Mouse (Mus musculus) forebrain, embryonic 16.5 days (tissue): Measurements from ENCODE around the gene Ccdc130. TPM values are rescaled to one million over a fixed set of nuclear protein-coding genes. Genes with fewer than 3 reads are reported as not detected.
A peak's percentile ranks its signal among the peaks of the same experiment; 100 is the strongest.

ENCODE experiments used
- ATAC-seq: fragments of 200-750 bp; cut with Nextera tagmentation; 2 replicates; pipeline ENCODE4 v1.8.0; 2017; ENCODE audit warnings: mild to moderate bottlenecking, moderate library complexity
- H3K27ac ChIP-seq: fragments of 300-500 bp; sonication (generic); 2 replicates; pipeline ENCODE4 v1.5.1; 2014; ENCODE audit warnings: low read length, control low read depth
- H3K27me3 ChIP-seq: fragments of 300-500 bp; sonication (generic); replicated peaks from 2 replicates; pipeline ENCODE4 v1.6.1; 2014; ENCODE audit warnings: low read length; ENCODE audit not compliant: control insufficient read depth, insufficient read depth
- H3K36me3 ChIP-seq: fragments of 300-500 bp; sonication (generic); 2 replicates; pipeline ENCODE4 v1.6.1; 2014; ENCODE audit not compliant: control insufficient read depth, insufficient read depth
- H3K4me1 ChIP-seq: fragments of 300-500 bp; sonication (generic); replicated peaks from 2 replicates; pipeline ENCODE4 v1.6.1; 2014; ENCODE audit warnings: low read length; ENCODE audit not compliant: control insufficient read depth, insufficient read depth
- H3K4me2 ChIP-seq: fragments of 300-500 bp; sonication (generic); 2 replicates; pipeline ENCODE4 v1.6.1; 2014; ENCODE audit warnings: mild to moderate bottlenecking, low read length, control low read depth
- H3K4me3 ChIP-seq: fragments of 300-500 bp; sonication (generic); replicated peaks from 2 replicates; pipeline ENCODE4 v1.5.1; 2014; ENCODE audit warnings: mild to moderate bottlenecking, low read length, control low read depth
- H3K9ac ChIP-seq: fragments of 300-500 bp; sonication (generic); replicated peaks from 2 replicates; pipeline ENCODE4 v1.6.1; 2014; ENCODE audit warnings: low read depth, low read length, control low read depth
- H3K9me3 ChIP-seq: fragments of 300-500 bp; sonication (generic); 2 replicates; pipeline ENCODE4 v1.6.1; 2016; ENCODE audit warnings: low read length; ENCODE audit not compliant: control insufficient read depth
- WGBS: fragments of 180-500 bp; shearing (Covaris S2); extraction: QIAGEN DNeasy Blood & Tissue Kit; methylation state at CpG from one replicate; pipeline ENCODE4 v1.1.7; 2014; 5-methylcytosine and 5-hydroxymethylcytosine counted together
- polyA plus RNA-seq: library from polyadenylated mRNA; unstranded; fragments of >200 nt; fragmentation: Nextera tagmentation; extraction: Ambion mirVana; gene quantifications from 2 replicates; pipeline ENCODE4 v1.2.1, GENCODE M21; 2015

The Ccdc130 gene
- polyA plus RNA-seq, 1 experiment from 2014 or later, result 31.0 TPM

DNA sequence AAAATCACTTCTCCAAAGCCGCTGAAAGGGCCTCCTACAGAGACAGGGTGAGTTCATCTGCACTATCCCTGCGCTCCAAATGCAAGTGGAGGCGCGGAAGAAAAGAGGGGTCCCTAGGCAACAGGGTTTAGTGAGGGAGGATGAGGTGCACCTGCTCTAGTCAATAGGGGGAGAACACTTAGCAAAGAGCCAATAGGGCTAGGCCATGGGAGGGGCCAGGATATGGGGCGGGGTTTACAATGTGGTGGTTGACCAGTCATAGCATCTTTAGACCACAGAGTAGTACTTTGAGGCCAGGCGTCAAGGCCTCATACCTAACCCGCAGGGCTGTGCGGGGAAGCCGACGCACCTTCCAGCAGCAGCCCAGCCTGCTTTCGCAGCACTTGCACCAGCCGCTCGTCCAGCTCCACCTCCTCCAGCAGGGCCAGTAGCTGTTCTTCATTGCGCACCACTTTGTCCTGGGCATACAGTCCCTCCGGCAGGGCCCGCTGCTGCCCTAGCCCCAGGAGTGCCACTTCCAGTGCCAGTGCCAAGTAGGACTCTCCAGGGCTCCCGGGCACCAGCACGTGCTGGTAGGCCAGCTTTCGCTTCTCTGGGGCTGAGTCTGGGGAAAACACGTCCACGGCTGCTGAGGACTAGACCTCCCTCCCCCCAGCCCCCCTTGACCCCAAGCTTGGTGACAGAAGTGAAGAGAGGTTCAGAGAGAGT is 46.7 kb downstream of the Ccdc130 start:
- Histone ChIP-seq H3K4me2 (no peak overlapping the region), H3K4me1 (no peaks in the 10 kb centered on the region), H3K9me3 (no peaks in the 10 kb centered on the region), H3K36me3 (peaks cover 64% of the 10 kb centered on the region), H3K4me3 (no peak overlapping the region), H3K27ac (no peak overlapping the region), H3K9ac (no peak overlapping the region), H3K27me3 (no peaks in the 10 kb centered on the region)
- WGBS, result 80% methylated on average over 21 of the region's 21 CpGs
- ATAC-seq, result no peak

DNA sequence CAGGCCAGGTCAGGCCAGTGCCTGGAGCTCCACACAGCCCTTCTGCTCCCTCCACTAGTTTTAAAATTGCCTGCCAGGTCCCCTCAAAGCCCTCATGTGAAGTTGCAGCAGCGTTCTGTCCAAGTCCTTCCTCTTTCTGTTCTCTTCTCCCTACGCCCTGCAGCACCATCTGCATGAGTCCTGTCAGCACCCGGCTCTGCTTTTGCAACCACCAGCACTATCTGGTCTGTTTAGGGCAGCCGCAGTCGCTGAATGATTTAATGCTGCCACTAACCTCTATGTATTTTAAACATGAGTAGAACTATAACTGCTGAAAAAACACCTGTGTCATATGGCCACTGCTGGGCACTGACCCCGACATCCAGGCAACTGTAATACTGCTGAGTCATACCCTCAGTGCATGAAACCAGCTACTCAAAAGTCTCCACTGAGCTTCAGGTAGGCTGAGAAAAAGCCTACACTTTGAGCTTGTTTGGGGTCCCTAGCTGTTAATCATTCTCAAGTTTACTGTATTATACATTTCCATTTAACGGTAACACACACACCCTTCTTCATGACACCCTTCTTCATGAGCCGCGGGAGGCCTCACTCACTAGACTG is 47.5 kb downstream of the Ccdc130 start:
- no peak overlapping the region for H3K4me2 ChIP-seq
- H3K9ac ChIP-seq, result no peak overlapping the region
- 92% methylated on average over 9 of the region's 9 CpGs for WGBS
- peaks cover 63% of the 10 kb centered on the region for H3K36me3 ChIP-seq
- no peaks in the 10 kb centered on the region for H3K4me1 ChIP-seq
- no peak overlapping the region for H3K4me3 ChIP-seq
- no peak for ATAC-seq
- H3K27ac ChIP-seq, result no peak overlapping the region
- no peaks in the 10 kb centered on the region for H3K27me3 ChIP-seq
- no peaks in the 10 kb centered on the region for H3K9me3 ChIP-seq

DNA sequence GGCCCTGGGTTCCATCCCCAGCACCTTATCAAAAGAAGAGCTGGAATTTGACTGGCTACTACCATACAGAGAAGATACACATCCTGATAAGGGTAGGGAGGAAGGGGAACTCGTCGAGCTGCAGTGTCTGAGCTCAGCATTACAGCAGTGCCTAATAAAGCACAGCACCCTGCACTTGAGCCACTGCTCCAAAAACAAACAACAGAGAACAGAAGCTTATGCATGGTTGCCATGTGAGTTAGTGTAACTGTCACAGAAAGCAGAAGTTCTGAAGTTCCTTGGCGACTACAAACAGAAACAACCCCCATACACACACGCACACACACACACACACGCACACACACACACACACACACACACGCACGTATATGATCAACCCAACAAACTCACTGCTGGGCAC is 50.1 kb downstream of the Ccdc130 start:
- ATAC-seq, result no peak
- Histone ChIP-seq H3K27ac (no peak overlapping the region), H3K4me2 (no peak overlapping the region), H3K36me3 (peaks cover 63% of the 10 kb centered on the region), H3K27me3 (no peaks in the 10 kb centered on the region), H3K9ac (no peak overlapping the region), H3K4me1 (no peaks in the 10 kb centered on the region), H3K4me3 (no peak overlapping the region), H3K9me3 (no peaks in the 10 kb centered on the region)
- 89% methylated on average over 7 of the region's 7 CpGs for WGBS

DNA sequence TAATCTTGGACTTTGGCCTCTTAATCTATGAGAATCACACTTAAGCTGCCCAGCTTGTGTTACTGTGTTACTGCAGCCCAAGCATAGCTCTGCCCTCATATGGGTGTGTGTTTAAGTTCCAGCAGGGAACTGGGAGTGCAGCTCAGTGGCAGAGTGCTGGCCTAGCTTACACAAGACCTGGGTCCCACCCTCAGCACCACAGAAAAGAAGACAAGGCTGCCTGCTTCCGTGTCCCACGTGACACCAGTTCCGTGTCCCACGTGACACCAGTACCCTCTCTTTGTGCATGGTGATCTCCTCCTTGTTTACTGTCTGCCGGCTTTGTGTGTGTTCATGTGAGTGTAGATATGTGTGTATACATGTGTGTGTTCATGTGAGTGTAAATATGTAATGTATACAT is 52.0 kb downstream of the Ccdc130 start:
- H3K4me2 ChIP-seq, result no peak overlapping the region
- ATAC-seq, result no peak

DNA sequence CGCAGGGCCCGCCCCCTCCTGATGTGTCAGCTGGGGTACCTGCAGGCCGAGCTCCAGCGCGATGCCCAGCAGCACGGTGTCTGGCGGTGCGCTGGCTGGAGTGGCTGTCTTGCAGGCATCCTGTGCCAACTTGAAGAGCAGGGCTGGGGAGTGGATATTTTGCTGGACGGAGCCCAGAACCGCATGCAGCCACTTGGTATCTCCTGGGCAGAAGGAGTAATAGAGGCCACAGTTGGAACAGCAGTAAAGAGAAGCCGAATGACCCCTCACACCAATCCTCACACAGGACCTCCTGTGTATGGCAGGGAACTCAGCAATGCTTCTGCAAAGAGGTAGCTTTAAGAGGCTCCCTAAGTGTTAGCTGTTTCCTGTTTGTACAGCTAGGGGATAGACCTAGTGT is 53.0 kb downstream of the Ccdc130 start:
- Histone ChIP-seq H3K4me2 (no peak overlapping the region), H3K27ac (no peak overlapping the region)
- 97% methylated on average over 11 of the region's 11 CpGs for WGBS

More for the DNA sequence above, 52.0 kb downstream of the Ccdc130 start:
- no peaks in the 10 kb centered on the region for H3K4me1 ChIP-seq
- no peaks in the 10 kb centered on the region for H3K9me3 ChIP-seq
- peaks cover 62% of the 10 kb centered on the region for H3K36me3 ChIP-seq
- 96% methylated on average over 5 of the region's 5 CpGs for WGBS
- H3K4me3 ChIP-seq, result no peak overlapping the region
- no peak overlapping the region for H3K9ac ChIP-seq
- H3K27me3 ChIP-seq, result no peaks in the 10 kb centered on the region
- no peak overlapping the region for H3K27ac ChIP-seq

DNA sequence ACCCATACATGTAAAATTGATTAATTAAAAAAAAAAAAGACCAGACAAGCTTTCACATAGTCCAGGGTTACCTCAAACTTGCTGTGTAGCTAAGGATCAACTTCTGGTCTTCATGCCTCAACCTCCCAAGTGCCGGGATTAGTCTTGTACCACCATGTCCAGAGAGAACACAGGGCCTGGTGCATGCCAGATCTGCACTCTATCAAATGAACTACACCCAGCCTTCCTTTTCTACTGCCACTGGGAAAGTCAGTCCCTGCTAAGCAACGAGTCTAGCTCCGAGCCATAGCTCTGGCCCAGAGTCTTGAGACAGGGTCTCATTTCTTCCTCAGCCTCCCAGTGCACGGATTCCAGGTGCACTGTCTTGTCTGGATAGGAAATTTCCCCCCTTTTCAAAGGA is 56.9 kb downstream of the Ccdc130 start:
- Histone ChIP-seq H3K4me1 (peaks cover 13% of the 10 kb centered on the region), H3K4me2 (no peak overlapping the region), H3K9me3 (no peaks in the 10 kb centered on the region), H3K27ac (no peak overlapping the region), H3K36me3 (peaks cover 52% of the 10 kb centered on the region), H3K4me3 (no peak overlapping the region), H3K9ac (no peak overlapping the region), H3K27me3 (no peaks in the 10 kb centered on the region)
- 94% methylated on average over 4 of the region's 4 CpGs for WGBS
- no peak for ATAC-seq

More for the DNA sequence above, 53.0 kb downstream of the Ccdc130 start:
- Histone ChIP-seq H3K4me3 (no peak overlapping the region), H3K9me3 (no peaks in the 10 kb centered on the region), H3K27me3 (no peaks in the 10 kb centered on the region), H3K4me1 (no peaks in the 10 kb centered on the region), H3K36me3 (peaks cover 61% of the 10 kb centered on the region), H3K9ac (no peak overlapping the region)
- no peak for ATAC-seq

DNA sequence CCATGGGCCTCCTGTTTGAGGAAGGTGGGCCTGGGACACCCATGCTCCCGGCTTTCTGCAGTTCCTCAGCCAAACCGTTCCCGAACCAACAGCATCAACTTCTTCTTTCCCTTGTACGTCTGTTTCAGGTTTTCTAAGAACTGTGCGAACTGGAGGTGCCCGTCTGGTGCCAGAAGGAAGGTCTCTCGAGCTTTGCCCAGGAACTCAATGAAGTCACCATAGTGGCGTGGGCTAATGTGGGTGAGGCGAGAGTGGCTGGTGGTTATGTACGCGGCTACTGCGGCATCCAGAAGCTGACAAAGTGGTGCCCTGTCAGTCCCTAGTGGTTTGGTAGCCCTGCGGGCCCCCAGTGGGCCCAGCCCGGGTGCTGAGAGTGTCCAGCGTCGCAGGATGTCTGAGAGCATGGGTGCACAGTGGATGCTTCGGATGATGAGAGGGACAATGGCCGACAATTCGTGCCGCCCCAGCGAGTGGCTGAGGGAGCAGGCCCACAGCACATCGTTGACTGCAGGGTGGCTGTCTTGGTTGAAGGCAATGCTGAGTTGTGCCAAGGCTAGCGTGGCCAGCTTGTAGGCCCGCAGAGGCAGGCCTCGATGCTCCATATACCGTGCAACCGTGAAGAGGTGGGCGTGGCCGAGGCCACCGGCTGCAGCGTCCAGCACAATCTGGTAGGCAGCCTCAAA is 58.2 kb downstream of the Ccdc130 start:
- H3K4me1 ChIP-seq, result peaks cover 20% of the 10 kb centered on the region
- no peaks in the 10 kb centered on the region for H3K9me3 ChIP-seq
- ATAC-seq, result no peak
- H3K27me3 ChIP-seq, result no peaks in the 10 kb centered on the region
- H3K27ac ChIP-seq, result no peak overlapping the region
- H3K4me3 ChIP-seq, result no peak overlapping the region
- no peak overlapping the region for H3K4me2 ChIP-seq
- H3K36me3 ChIP-seq, result peaks cover 45% of the 10 kb centered on the region
- WGBS, result 94% methylated on average over 31 of the region's 31 CpGs
- no peak overlapping the region for H3K9ac ChIP-seq

DNA sequence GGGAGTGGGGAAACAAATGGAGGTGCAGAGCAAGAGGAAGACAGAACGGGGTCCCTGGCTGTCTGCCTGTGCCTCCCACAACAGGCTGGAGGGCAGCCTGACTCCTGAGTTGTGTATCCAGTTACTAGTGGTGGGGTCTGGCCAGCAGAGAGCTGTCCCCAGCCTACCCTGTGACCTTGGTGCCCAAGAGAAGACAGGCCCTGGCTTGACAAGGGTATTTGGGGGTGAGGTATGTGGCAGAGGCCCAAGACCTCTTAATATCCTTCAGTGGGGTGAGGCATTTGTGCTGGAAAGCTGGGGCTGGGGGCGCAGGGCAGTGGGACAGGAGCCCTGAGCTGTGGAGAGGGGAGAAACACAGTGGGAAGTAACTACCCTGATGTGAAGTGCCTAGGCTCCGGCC is 59.0 kb downstream of the Ccdc130 start:
- H3K9ac ChIP-seq, result no peak overlapping the region
- H3K36me3 ChIP-seq, result peaks cover 40% of the 10 kb centered on the region
- no peak for ATAC-seq
- H3K4me3 ChIP-seq, result no peak overlapping the region
- WGBS, result 83% methylated on average over 3 of the region's 3 CpGs
- H3K4me2 ChIP-seq, result no peak overlapping the region
- peaks cover 20% of the 10 kb centered on the region for H3K4me1 ChIP-seq
- H3K9me3 ChIP-seq, result no peaks in the 10 kb centered on the region
- H3K27me3 ChIP-seq, result no peaks in the 10 kb centered on the region
- no peak overlapping the region for H3K27ac ChIP-seq

DNA sequence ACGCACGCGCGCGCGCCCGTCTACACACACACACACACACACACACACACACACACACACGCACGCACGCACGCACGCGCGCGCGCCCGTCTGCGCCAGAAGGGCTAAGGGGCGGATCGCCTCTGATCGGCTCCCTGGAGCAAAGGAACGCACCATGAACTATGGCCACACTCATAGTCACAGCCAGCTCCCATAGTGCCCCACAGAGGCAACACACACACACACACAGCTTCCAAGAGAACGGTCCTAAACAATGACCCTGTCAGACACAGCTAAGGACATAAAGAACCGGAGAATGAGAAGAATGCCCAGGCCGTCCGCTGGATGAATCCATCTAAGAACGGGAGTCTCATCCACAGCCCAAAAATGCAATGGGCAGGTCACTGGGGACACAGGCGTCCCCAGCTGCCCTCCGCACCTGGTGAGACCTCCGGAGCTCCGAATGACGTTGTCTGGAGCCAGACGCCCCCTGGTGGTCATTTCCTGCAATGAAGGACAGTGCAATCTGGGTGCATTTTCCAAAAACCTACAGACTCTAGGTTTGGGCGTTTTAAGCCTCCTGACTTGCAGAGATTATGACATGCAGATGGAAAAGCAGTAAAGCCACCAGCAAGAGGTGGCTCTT is 59.9 kb downstream of the Ccdc130 start:
- H3K4me3 ChIP-seq, result 0 out of 2 replicates have a peak overlapping the region, but pooled peaks have one; percentile 5
- no peak overlapping the region for H3K9ac ChIP-seq
- H3K4me2 ChIP-seq, result peak overlapping the region; percentile 35
- peaks cover 32% of the 10 kb centered on the region for H3K36me3 ChIP-seq
- 51% methylated on average over 34 of the region's 34 CpGs for WGBS
- peak overlapping the region; percentile 42 for H3K27ac ChIP-seq
- ATAC-seq, result peak; percentile 55
- H3K27me3 ChIP-seq, result no peaks in the 10 kb centered on the region
- no peaks in the 10 kb centered on the region for H3K9me3 ChIP-seq
- H3K4me1 ChIP-seq, result peaks cover 20% of the 10 kb centered on the region
